Mouse (Mus musculus) kidney, adult 18-20 months (tissue): ENCODE measurements around the gene Rnf150.

Experiments used
- DNase-seq: peaks from one replicate; pipeline ENCODE4 v3.0.0; 2021

The Rnf150 gene

DNA sequence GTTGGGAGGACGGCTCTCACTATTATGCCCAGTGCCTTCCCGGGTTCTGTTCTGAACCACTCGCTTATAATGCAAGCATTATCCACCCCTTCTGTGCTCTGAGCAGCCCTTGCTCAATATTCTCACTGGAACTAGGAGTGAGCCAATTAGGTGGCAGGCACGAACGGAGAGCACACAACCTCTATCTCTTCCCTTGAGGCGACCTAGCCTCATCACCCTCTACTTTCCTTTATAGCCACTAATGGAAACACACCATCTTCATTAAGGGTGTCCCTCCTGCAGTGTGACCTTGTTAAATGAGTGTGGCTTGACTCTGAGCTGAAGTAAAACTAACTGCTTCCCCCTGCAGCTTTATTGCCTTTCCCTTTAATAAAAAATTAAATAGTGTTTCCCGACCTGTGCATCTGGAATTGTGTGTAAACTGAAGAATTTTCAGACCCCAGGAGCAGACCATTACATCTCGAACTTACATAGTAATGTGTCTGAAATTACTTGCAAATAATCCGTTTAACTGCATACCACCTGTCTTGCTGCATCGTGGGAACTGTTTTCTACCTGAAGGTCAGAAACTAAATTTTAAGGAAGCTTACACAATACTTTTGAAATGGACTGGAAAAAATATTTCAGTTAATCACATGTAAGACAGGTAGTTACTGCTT lies 26.0 kb downstream of the Rnf150 start:
- no peak for DNase-seq

DNA sequence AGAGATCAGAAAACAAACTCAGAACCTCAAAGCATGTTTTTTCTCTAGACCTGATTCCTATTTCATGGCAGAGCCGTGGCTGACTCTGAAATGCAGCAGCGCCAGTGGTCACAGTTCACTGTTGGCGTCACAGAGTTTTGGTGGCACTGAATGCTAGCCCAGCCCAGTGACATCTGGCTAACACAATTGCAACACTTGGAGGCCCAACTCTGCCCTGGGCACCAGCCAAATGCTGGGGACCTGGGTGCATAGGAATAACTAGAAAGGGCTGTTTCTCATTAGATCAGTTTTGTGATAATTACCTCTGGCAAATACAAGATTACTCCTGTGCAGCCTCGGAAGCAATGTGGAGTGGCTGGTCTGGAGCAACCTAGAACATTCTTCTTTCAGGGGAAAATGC lies 31.9 kb downstream of the Rnf150 start:
- DNase-seq = no peak

DNA sequence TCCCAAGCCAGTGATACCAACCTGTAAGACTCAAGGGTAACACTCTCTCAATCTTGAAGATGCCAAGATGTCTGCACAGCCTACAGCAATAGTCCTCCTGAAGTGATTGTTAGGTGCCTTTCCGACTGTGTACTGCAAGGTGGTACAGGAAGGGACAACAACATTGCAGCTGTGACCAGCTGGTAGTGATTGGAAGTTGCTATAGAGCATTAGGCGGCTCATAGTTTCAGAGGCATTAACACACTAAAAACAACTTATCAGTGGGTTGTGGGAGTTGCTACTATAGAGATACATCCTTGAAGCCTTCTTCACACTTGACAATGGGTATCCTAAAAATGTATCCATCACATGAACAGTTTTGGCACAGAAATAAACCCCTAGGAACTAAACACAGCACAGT lies 33.6 kb downstream of the Rnf150 start:
- no peak for DNase-seq

DNA sequence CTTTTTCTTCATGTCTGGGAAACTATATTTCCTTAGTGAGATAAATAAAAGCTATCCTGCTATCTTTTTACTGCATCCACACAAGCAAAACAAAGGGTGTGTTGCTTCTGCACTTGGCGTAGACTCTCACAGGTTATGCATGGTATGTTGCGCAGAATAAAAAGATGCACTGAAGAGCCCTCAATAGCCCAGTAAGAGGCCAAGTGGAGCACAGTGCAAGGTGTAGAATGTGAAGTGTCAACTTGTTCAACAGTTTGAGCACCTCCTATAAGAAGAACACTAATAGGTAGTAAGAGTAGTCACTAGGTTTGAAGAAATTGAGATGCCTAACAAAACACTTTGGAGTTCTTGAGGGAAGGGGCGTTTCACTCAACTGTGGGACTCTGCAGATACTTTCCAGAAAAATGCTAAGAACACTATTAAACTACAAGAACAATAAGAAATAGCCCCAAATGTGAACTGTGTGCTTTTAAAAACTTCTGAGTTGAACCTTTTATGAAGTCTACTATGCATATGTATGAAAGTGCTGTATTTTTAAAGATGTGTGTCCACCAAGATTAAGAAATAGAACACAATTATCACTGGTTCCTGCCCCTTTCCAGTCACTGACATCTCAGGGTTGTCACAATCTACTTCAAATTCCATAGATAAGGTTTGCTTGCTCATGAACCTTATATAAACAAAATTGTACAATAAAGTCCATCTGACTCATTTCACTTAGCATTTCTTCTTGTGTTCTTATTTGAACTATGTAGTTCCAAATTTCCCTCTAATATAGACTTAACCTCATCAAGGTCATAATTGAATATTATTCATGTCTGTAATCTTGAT lies 34.7 kb downstream of the Rnf150 start:
- DNase-seq = no peak

DNA sequence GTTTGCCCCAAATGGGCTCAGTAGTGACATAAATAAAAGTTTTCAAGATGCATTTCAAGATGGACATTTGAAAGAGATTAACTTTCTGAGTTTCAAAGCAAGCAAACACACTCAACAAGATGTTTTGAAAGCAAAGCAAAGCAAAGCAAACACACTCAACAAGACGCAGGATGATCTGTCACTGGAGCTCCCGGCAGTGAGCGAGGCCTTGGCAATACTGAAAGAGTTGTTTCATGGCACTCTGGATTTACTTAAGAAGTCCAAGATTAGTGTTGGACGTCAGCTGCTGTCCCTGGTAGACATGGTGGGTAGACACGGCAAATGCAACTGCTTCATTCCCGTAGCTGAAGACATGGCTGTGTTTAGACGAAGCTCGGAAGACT lies 35.3 kb downstream of the Rnf150 start:
- no peak for DNase-seq

DNA sequence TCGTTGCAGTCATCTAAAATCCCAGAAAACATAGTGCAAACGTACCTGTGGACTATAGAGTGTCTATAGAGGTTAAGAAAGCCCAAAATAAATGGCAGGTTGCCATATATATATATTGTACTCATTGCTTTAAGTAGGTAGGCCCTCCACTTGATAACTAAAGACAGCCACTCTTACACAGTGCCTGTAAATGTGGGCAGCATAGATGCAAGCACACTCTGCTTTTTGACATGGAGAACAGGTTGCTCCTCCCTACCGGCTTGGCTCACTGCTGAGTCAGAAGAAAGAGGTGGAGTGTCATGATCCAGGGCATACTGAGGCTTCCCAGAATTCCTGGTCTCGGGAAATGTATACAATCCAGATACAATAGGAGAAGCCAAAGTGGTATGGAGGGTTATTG lies 37.8 kb downstream of the Rnf150 start:
- DNase-seq = no peak

DNA sequence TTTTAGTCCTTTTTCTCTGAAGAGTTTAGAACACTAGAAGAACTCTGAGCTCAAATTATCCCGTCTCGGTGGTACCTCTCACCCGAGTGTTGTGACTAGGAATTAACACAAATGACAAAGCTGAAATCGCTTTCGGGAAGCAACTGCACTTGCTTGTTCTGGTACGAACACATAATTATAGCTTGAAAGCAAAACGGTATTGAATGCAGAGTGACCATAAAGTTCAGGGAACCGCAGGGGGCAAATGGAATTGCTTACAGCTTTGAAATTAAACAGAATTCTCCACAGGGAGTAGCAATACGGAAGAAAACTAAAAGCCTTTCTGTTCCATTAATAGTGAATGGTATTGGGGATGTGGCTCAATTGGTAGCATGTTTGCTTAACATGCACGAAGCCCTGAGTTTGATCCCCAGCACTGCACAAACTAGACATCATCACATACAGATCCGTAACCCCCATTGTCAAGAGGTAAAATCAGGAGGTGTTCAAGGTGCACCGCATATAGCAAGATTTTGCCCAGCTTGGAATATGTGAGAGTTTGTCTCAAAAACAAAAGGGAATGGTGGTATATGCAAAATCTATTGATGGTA lies 38.5 kb downstream of the Rnf150 start:
- DNase-seq = no peak

DNA sequence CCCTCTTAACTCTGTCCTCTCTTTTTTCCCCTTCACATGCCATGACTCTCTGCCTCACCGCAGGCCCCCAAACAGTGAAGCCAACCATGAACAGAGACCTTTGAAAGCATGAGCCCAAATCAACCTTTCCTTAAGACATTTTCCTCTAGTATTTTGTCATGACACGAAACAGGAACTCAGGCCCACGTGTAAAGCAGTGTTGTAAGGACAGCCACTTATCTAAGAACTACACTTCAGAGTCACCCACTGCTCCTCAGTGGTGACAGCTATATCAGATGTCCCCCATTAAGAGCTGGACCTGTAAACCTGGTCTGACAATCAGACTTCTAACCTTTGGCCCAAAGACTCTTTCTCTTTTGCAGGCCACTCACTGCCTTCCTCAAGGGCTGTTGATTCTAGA lies 40.3 kb downstream of the Rnf150 start:
- no peak for DNase-seq

DNA sequence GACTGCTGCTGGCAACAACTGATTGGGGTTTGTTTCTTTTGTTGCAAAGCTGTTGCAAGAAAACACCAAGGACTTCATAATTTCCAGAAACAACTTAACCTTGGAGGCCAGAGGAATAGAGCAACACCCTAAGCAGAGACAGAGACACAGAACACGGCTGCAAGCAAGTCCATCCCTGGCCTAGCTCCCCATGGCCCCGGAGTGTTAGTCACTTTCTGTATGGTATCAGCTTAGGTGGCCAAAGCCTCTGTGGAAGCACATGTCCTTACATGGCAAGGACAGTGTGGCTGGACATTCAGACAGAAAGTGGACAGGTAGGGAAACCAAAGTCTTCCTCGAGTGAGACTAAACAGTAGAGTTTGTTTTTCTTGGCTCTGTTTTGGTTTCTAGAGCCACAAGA lies 44.1 kb downstream of the Rnf150 start:
- no peak for DNase-seq

DNA sequence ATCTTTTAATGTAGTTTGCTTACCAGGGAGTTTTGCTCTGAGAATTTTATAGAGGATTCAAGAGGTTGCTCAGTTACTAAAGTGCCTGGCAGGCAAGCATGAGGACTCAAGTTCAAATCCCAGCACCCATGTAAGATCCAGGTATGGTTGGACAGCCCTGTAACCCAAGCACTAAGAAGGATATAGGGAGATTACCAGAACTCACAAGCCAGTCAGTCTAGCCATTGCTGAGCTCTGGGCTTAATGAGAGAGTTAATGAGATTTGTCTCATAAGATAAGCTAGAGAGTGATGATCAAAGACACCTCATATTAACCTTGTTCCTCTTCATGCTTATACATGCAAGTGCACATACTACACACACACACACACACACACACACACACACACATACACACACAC lies 48.3 kb downstream of the Rnf150 start:
- DNase-seq = no peak

DNA sequence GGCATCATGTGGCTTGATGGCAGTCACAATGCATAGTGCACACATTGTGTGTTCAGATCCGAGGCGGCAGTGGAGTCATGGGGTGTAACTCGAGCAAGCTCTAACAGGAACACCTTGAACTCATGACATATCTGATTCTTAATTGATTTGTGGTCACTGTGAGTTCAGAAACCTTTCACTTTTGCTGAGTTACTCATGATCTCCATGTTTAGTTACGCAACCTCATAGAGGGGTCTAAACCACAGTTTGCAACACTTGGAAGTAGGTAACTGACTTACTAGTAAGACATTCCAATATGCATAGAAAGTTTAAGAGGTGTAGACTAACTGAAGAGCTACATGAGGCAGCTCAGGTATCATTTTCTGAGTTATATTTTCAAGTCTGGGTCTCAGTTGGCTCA lies 49.1 kb downstream of the Rnf150 start:
- DNase-seq = no peak

DNA sequence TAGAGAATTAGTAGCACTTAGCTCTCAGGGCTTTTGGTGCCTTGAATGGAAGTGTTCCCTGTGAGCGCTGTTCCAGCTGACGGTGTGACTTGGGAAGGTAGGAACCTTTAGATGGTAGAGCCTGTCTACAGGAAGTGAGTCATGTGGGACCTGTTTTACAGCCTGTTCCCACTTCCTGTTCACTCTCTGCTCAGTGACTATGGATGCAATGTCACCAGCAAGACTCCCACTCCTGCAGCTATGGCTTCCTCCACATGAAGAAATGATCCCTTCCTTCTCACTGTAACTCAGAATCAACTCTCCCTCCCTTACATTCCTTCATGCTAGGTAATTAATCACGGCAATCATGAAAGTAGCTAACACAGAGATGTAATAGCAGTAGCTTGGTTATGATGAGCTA lies 51.4 kb downstream of the Rnf150 start:
- DNase-seq = no peak

DNA sequence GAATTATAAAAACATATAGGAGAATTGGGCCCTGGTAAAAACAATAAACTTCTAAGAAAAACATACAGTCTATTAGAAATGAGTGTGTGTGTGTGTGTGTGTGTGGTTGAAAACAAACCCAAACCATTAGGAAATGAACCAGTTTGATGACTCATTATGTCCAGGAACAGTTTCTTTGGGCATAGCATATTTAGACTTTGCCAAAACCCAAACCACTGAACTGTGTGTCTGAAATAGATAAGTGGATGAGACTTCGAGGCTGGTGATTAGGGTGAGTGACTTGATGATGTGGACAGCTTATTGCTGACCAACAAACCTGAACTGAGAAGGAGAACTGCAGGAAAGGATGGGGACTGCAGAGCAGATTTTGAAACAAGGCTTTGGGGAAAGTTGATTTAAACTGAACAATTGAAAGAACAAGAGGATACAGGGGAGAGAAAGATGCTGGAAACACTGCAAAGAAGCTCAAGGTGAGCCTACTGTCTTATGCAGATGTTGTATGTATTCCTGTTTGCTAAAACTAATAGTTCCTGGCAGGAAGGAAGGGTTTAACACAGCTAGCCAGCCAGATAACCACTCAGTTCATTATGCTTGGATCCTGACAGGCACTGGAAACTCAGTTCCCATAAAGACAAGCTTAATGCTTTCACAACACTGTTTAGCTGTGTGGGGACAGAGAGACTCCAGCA lies 53.8 kb downstream of the Rnf150 start:
- DNase-seq = no peak

DNA sequence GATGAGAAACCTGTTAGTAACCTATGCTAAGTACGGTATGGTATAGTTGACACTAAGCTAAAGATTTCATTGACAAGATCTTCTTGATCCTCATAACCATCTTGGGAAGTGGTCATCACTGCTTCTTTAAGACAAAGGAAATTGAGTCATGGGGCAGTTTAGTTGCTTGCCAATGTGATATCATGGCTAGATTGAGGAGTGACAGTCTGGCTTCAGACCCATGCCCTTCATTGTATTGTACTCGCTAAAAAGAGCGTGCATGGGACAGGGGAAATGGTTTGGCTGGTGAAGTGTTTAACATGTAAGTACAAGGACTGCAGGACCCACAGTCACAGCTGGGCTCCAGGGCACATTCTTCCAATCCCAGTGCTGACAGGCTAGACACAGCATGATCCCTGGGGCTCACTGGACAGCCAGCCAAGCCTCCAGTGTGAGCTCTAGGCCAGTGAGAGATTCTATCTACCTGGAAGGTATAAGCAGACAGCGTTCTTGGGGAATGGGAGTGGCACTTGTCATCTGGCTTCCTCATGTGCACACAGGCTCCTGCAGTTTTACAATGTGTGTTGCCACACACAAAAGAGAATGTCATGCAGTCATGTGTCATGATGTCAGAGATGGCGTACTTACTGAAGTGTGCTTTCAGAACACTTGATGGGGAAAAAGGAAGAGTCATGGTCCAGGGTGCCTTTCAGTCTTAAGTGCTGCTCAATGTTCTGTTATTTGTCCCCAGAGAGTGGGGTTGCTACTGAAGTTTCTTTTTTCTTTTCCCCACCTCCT lies 54.6 kb downstream of the Rnf150 start:
- no peak for DNase-seq

DNA sequence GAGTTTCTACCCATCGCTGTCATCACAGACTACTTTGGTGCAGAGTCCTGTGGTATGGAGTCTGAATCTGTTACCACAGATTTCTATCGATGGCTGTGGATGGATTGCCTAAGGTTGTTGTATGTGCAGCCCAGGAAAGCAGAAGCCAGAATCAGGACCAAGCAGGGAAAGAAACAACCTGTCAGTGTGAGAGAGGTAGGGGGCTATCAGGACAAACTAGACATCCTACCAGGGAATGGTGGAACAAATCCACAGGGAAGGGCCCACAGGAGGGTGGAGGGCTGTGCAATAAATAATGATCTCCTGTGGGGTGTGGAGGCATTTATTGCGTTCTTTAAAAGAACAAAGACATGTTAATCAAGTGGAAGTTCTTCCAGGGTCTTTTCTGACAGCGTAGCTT lies 56.5 kb downstream of the Rnf150 start:
- DNase-seq = no peak

DNA sequence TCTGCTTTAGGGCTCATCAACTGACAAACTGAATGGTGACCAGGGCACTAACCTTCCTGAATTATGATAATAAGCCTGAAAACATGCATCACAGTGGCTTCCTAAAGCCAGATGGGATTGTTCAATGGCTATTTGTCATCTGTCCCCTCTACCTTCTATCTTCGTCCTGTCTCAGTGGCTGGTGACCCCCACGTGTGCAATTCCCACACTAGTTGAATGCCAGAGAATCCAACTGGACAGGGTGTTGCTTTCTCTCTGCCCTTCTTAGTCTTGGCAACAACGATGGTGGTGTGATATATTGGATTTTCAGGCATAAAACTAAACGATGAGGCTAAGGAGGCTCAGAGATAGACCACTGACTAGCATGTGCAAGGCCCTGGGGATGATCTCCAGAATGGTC lies 57.0 kb downstream of the Rnf150 start:
- DNase-seq = no peak

DNA sequence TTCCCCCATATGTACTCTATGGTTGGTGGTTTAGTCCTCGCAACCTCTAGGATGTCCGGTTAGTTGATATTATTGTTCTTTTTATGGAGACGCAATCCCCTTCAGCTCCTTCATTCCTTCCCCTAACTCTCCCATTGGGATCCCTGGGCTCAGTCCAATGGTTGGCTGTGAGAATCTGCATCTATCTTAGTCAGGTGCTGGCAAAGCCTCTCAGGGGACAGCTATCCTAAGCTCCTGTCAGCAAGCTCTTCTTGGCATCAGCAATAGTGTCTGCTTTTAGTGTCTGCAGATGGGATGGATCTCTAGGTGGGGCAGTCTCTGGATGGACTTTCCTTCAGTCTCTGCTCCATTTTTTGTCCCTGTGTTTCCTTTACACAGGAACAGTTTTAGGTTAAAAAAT lies 62.1 kb downstream of the Rnf150 start:
- DNase-seq = no peak

DNA sequence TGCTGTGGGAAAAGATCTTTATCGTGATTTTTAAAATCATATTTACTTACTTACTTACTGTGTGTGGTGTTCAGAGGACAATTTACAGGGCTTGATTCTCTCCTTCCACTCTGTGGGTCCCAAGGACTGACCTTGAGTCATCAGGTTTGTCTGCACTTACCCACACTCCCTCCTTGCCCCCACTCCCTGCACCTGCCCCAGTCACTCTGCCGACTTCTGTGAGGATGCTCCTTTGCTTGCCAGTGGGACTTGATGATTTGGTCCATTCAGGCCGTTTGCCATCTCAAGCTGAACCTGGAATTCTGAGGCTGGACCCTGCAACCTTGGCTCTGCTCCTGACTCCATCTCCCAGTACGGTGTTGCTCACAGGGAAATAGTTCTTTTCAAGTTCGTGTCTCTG lies 63.4 kb downstream of the Rnf150 start:
- DNase-seq = no peak

DNA sequence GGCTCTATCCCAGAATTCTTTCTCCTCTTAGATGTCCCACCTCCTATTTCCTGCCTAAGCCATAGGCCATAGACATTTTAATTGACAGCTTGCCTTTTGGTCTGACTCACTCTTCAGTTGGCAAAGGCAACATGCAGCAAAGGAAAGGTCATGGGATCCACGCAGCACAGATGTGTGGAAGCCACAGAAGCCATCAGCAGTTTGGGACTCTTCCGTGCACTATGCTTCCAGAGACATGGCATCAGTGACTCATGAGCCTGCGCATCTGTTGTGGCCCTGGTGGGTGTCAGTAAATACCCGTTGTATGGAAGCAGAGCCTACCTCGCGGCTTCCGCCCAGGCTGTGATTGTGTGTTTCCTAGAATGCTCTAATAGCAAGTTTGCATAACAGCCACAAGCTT lies 68.4 kb downstream of the Rnf150 start:
- DNase-seq = no peak

DNA sequence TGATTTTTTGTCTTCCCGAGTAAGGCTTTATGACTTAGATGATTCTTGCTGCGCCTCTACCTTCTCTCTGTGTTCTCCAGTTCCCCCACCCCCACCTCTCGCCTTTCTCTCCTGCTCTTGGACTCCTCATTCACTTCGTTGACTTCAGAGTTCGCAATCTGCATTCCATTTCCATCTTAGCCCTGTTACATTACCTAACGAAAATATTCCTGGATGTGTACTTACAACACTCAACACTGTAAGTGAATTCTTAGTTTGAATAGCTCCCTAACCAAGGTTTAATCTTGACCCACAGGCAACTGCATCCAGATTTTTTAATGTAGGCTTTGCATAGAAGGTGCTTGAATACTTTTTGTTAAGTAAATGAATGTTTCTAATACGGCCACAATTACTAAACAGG lies 73.0 kb downstream of the Rnf150 start:
- DNase-seq = no peak

DNA sequence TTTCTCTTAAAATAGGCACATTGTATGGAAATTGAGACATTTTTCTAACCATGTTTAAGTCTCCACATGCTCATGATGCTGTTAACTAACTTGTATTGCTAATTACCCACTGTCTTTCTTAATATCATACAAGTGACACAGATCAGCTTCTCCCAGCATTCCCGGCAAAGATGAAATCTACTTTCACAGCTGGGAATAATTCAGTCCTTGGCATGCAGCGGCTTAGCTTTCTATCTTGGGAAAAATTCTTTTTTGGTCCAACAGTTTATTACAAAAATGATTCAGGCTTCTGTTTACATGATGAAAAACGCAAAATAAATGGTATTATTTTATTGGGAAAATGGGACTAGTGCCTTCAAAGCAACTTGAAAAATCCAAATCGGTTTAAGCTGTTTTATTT lies 73.7 kb downstream of the Rnf150 start:
- DNase-seq = no peak

DNA sequence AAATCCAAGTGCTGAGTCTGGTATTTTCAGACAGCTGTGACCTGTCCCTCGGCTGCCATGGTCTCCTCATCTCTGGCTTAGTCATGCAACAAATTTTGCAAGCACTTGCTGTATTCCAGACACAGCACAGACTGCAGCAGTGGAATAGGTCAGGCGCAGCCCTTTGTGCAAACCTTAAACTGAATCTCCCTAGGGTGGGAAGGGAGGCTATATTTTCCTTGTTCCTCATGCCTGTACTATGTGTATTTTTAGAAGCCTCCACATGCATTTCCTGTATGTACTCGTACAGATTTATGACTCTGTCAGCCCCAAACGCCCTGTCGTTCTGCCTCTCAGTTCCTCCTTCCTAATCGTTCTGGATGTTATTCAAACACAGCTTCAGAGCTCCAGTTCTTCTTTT lies 76.8 kb downstream of the Rnf150 start:
- DNase-seq = peak; percentile 18
